Mouse (Mus musculus): ENCODE measurements around the gene Gm5294. TPM values are rescaled to one million over a fixed set of nuclear protein-coding genes. Genes with fewer than 3 reads are reported as not detected.

Gm5294 gene
- not detected in 2 replicates for polyA plus RNA-seq (2015; fragmentation: Nextera tagmentation; extraction: Ambion mirVana)

GRCm38 (mm10) chr5:138819780-138820179, at the start of gene Gm5294:
Gene Gm5294, plus strand, starts transcription at chr5:138820080.
- Histone ChIP-seq H3K4me2 (replicated peaks; ENCODE audit: low read depth, low read length) (peak within 1 kb of the TSS; percentile 69), H3K4me1 (ENCODE audit: insufficient read depth, low read length) (peaks cover 17% of the 10 kb centered on the region), H3K27ac (ENCODE audit: low read length) (no peak within 1 kb of the TSS), H3K36me3 (ENCODE audit: insufficient read depth, low read length) (no peaks in the 10 kb centered on the region), H3K27me3 (ENCODE audit: insufficient read depth, low read length) (peaks cover 52% of the 10 kb centered on the region), H3K9me3 (ENCODE audit: low read length) (0 out of 2 replicates have a peak, but pooled peaks cover 3% of the 10 kb centered on the region), H3K9ac (replicated peaks; ENCODE audit: low read length) (peak within 1 kb of the TSS; percentile 39), H3K4me3 (ENCODE audit: low read length) (peak within 1 kb of the TSS; percentile 43)
- ATAC-seq (ENCODE audit: low FRiP score, low TSS enrichment) = 0 out of 2 replicates have a peak, but pooled peaks have one; percentile 40
- WGBS = 10% methylated on average over 21 of the region's 21 CpGs

GRCm38 (mm10) chr5:138775096-138775495, 44.8 kb upstream of the Gm5294 start:
- Histone ChIP-seq H3K4me2 (replicated peaks; ENCODE audit: low read depth, low read length) (no peak overlapping the region), H3K27ac (ENCODE audit: low read length) (no peak overlapping the region), H3K4me3 (ENCODE audit: low read length) (no peak overlapping the region), H3K9me3 (ENCODE audit: low read length) (no peaks in the 10 kb centered on the region), H3K9ac (replicated peaks; ENCODE audit: low read length) (no peak overlapping the region), H3K4me1 (ENCODE audit: insufficient read depth, low read length) (peaks cover 24% of the 10 kb centered on the region), H3K36me3 (ENCODE audit: insufficient read depth, low read length) (peaks cover 3% of the 10 kb centered on the region; the same call in 1 of the 2 replicates), H3K27me3 (ENCODE audit: insufficient read depth, low read length) (no peaks in the 10 kb centered on the region)
- no peak for ATAC-seq (ENCODE audit: low FRiP score, low TSS enrichment)
- WGBS = 88% methylated on average over 5 of the region's 5 CpGs

DNA sequence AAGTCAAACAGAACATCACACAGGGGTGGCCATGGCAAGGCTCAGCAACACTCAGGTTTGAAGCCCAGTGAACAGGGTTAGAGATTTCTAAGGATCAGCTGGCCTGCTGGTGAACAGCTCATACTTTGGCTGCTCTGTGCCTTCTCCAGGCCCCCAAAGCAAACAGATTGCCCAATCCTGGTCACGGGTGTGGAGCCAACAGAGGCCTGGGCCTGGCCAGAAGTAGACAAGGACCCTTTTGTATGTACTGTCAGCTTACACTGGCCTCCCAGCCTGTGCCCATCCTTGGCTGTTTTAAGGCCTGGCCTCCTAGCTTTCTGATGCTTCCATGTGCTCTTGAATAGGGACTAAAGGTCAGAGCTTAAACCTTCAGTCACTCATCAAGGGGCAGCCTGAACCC, 43.5 kb upstream of the Gm5294 start:
- H3K36me3 ChIP-seq (ENCODE audit: insufficient read depth, low read length) = peaks cover 3% of the 10 kb centered on the region; the same call in 1 of the 2 replicates
- ATAC-seq (ENCODE audit: low FRiP score, low TSS enrichment) = no peak
- H3K9ac ChIP-seq (replicated peaks; ENCODE audit: low read length) = no peak overlapping the region
- H3K4me1 ChIP-seq (ENCODE audit: insufficient read depth, low read length) = peaks cover 24% of the 10 kb centered on the region
- WGBS = 88% methylated on average over 1 of the region's 1 CpGs
- no peak overlapping the region for H3K27ac ChIP-seq (ENCODE audit: low read length)
- no peaks in the 10 kb centered on the region for H3K27me3 ChIP-seq (ENCODE audit: insufficient read depth, low read length)
- H3K4me2 ChIP-seq (replicated peaks; ENCODE audit: low read depth, low read length) = no peak overlapping the region
- H3K4me3 ChIP-seq (ENCODE audit: low read length) = no peak overlapping the region
- no peaks in the 10 kb centered on the region for H3K9me3 ChIP-seq (ENCODE audit: low read length)

GRCm38 (mm10) chr5:138778731-138779463, 41.0 kb upstream of the Gm5294 start:
- 37% methylated on average over 9 of the region's 9 CpGs for WGBS
- peak; percentile 77 for ATAC-seq (ENCODE audit: low FRiP score, low TSS enrichment)
- H3K4me3 ChIP-seq (ENCODE audit: low read length) = no peak overlapping the region
- H3K9me3 ChIP-seq (ENCODE audit: low read length) = no peaks in the 10 kb centered on the region
- H3K27ac ChIP-seq (ENCODE audit: low read length) = no peak overlapping the region
- no peak overlapping the region for H3K4me2 ChIP-seq (replicated peaks; ENCODE audit: low read depth, low read length)
- no peaks in the 10 kb centered on the region for H3K27me3 ChIP-seq (ENCODE audit: insufficient read depth, low read length)
- H3K4me1 ChIP-seq (ENCODE audit: insufficient read depth, low read length) = peaks cover 24% of the 10 kb centered on the region
- no peak overlapping the region for H3K9ac ChIP-seq (replicated peaks; ENCODE audit: low read length)
- no peaks in the 10 kb centered on the region for H3K36me3 ChIP-seq (ENCODE audit: insufficient read depth, low read length)

GRCm38 (mm10) chr5:138779655-138780054, 40.2 kb upstream of the Gm5294 start:
- Histone ChIP-seq H3K27me3 (ENCODE audit: insufficient read depth, low read length) (no peaks in the 10 kb centered on the region), H3K4me1 (ENCODE audit: insufficient read depth, low read length) (peaks cover 24% of the 10 kb centered on the region), H3K27ac (ENCODE audit: low read length) (no peak overlapping the region), H3K9me3 (ENCODE audit: low read length) (no peaks in the 10 kb centered on the region), H3K4me3 (ENCODE audit: low read length) (no peak overlapping the region), H3K4me2 (replicated peaks; ENCODE audit: low read depth, low read length) (no peak overlapping the region), H3K9ac (replicated peaks; ENCODE audit: low read length) (no peak overlapping the region), H3K36me3 (ENCODE audit: insufficient read depth, low read length) (no peaks in the 10 kb centered on the region)
- no peak for ATAC-seq (ENCODE audit: low FRiP score, low TSS enrichment)
- 77% methylated on average over 3 of the region's 3 CpGs for WGBS

DNA sequence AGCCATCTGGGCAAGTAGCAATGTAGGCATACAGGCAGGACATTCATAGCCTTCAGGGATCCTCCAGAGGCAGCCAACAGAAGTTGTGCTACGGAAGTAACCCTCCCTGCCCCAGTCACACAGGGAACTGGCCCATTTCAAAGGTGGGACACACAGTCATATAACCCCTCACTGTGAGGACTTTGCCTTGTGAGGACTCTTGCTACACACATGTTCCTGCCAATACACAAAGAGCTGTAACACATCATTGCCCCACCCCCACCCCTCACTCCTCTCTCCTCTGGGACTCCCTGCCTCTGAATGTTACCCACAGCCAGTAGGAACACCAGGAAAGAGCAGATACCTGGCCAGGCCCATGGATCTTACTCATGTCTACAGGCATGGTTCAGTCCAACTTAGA, 37.2 kb upstream of the Gm5294 start:
- H3K36me3 ChIP-seq (ENCODE audit: insufficient read depth, low read length) = no peaks in the 10 kb centered on the region
- WGBS = 95% methylated on average over 1 of the region's 1 CpGs
- no peaks in the 10 kb centered on the region for H3K9me3 ChIP-seq (ENCODE audit: low read length)
- no peak overlapping the region for H3K27ac ChIP-seq (ENCODE audit: low read length)
- no peaks in the 10 kb centered on the region for H3K27me3 ChIP-seq (ENCODE audit: insufficient read depth, low read length)
- H3K4me2 ChIP-seq (replicated peaks; ENCODE audit: low read depth, low read length) = no peak overlapping the region
- peaks cover 39% of the 10 kb centered on the region for H3K4me1 ChIP-seq (ENCODE audit: insufficient read depth, low read length)
- ATAC-seq (ENCODE audit: low FRiP score, low TSS enrichment) = no peak
- H3K9ac ChIP-seq (replicated peaks; ENCODE audit: low read length) = no peak overlapping the region
- H3K4me3 ChIP-seq (ENCODE audit: low read length) = no peak overlapping the region

GRCm38 (mm10) chr5:138783181-138783580, 36.7 kb upstream of the Gm5294 start:
- H3K4me2 ChIP-seq (replicated peaks; ENCODE audit: low read depth, low read length) = no peak overlapping the region
- peaks cover 39% of the 10 kb centered on the region for H3K4me1 ChIP-seq (ENCODE audit: insufficient read depth, low read length)
- H3K9me3 ChIP-seq (ENCODE audit: low read length) = no peaks in the 10 kb centered on the region
- no peaks in the 10 kb centered on the region for H3K27me3 ChIP-seq (ENCODE audit: insufficient read depth, low read length)
- no peak for ATAC-seq (ENCODE audit: low FRiP score, low TSS enrichment)
- H3K4me3 ChIP-seq (ENCODE audit: low read length) = no peak overlapping the region
- no peak overlapping the region for H3K27ac ChIP-seq (ENCODE audit: low read length)
- WGBS = 61% methylated on average over 8 of the region's 8 CpGs
- no peaks in the 10 kb centered on the region for H3K36me3 ChIP-seq (ENCODE audit: insufficient read depth, low read length)
- H3K9ac ChIP-seq (replicated peaks; ENCODE audit: low read length) = no peak overlapping the region

- Histone ChIP-seq H3K9me3 (ENCODE audit: low read length) (no peaks in the 10 kb centered on the region), H3K27me3 (ENCODE audit: insufficient read depth, low read length) (no peaks in the 10 kb centered on the region), H3K4me2 (replicated peaks; ENCODE audit: low read depth, low read length) (no peak overlapping the region), H3K4me3 (ENCODE audit: low read length) (no peak overlapping the region), H3K4me1 (ENCODE audit: insufficient read depth, low read length) (peaks cover 22% of the 10 kb centered on the region), H3K36me3 (ENCODE audit: insufficient read depth, low read length) (no peaks in the 10 kb centered on the region), H3K9ac (replicated peaks; ENCODE audit: low read length) (no peak overlapping the region), H3K27ac (ENCODE audit: low read length) (peak overlapping the region; percentile 70)
- 59% methylated on average over 3 of the region's 3 CpGs for WGBS
- ATAC-seq (ENCODE audit: low FRiP score, low TSS enrichment) = peak; percentile 43; the same call in 1 of the 2 replicates
Observed at GRCm38 (mm10) chr5:138785986-138786515, 33.8 kb upstream of the Gm5294 start.

- Histone ChIP-seq H3K4me1 (ENCODE audit: insufficient read depth, low read length) (peaks cover 22% of the 10 kb centered on the region), H3K4me3 (ENCODE audit: low read length) (no peak overlapping the region), H3K27ac (ENCODE audit: low read length) (no peak overlapping the region), H3K9ac (replicated peaks; ENCODE audit: low read length) (no peak overlapping the region), H3K9me3 (ENCODE audit: low read length) (no peaks in the 10 kb centered on the region), H3K4me2 (replicated peaks; ENCODE audit: low read depth, low read length) (no peak overlapping the region), H3K36me3 (ENCODE audit: insufficient read depth, low read length) (no peaks in the 10 kb centered on the region), H3K27me3 (ENCODE audit: insufficient read depth, low read length) (no peaks in the 10 kb centered on the region)
- no peak for ATAC-seq (ENCODE audit: low FRiP score, low TSS enrichment)
- WGBS = 77% methylated on average over 7 of the region's 7 CpGs
Observed at GRCm38 (mm10) chr5:138787648-138788047, 32.2 kb upstream of the Gm5294 start.

Measured in kidney, embryonic 16.5 days (tissue).